Mouse (Mus musculus): ENCODE measurements around the gene Clmn. TPM values are rescaled to one million over a fixed set of nuclear protein-coding genes. Genes with fewer than 3 reads are reported as not detected.

The Clmn gene
- total and polyA plus RNA-seq, 2 experiments from 2014 or later = 1.8 to 2.0 TPM

- TF ChIP-seq CTCF (IDR thresholded peaks at IDR 0.05; ENCODE audit: low read depth) = no peak
- peaks cover 9% of the 10 kb centered on the region for H3K4me1 ChIP-seq (ENCODE audit: insufficient read depth)
- no peak overlapping the region for H3K27ac ChIP-seq (ENCODE audit: low read depth, low read length)
- H3K4me3 ChIP-seq (ENCODE audit: low read depth, low read length) = no peak overlapping the region
- WGBS = 88% methylated on average over 7 of the region's 7 CpGs
- no peaks in the 10 kb centered on the region for H3K36me3 ChIP-seq (ENCODE audit: insufficient read depth)
- H3K9ac ChIP-seq = no peak overlapping the region
- ATAC-seq (no peak), DNase-seq (no peak)
- H3K4me2 ChIP-seq (ENCODE audit: low read depth) = no peak overlapping the region
- no peaks in the 10 kb centered on the region for H3K9me3 ChIP-seq (ENCODE audit: low read length)
- H3K27me3 ChIP-seq (ENCODE audit: insufficient read depth, low read length) = no peaks in the 10 kb centered on the region
Measured at GRCm38 (mm10) chr12:104855548-104855947, 9.3 kb downstream of the Clmn start.

DNA sequence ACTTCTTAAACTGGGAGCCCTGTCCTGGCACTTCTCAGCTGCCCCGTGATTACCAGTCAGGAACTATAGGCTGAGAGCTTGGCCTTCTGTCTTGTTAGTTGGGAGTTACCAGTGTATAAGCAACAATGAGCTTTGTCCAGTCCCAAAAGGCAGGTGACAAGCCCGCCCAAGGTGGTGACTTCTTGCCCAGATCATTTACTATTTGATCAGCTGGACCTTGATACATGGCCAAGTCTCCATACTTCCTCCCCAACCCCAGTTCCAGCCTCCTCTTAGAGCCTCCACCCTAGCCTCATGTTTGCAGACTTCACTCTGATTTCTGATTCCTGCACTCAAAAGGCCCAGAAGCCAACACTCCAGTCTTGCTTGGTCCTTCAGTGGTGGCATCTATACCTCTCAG lies 10.1 kb downstream of the Clmn start:
- 93% methylated on average over 2 of the region's 2 CpGs for WGBS
- no peak for DNase-seq
- H3K36me3 ChIP-seq (ENCODE audit: insufficient read depth) = no peaks in the 10 kb centered on the region
- H3K27me3 ChIP-seq (ENCODE audit: insufficient read depth, low read length) = no peaks in the 10 kb centered on the region
- H3K27ac ChIP-seq (ENCODE audit: low read depth, low read length) = no peak overlapping the region
- no peak overlapping the region for H3K4me3 ChIP-seq (ENCODE audit: low read depth, low read length)
- TF ChIP-seq CTCF (IDR thresholded peaks at IDR 0.05; ENCODE audit: low read depth) = no peak
- H3K9ac ChIP-seq = no peak overlapping the region
- ATAC-seq = no peak
- peaks cover 9% of the 10 kb centered on the region for H3K4me1 ChIP-seq (ENCODE audit: insufficient read depth)
- H3K9me3 ChIP-seq (ENCODE audit: low read length) = no peaks in the 10 kb centered on the region
- no peak overlapping the region for H3K4me2 ChIP-seq (ENCODE audit: low read depth)

- no peaks in the 10 kb centered on the region for H3K27me3 ChIP-seq (ENCODE audit: insufficient read depth, low read length)
- no peaks in the 10 kb centered on the region for H3K9me3 ChIP-seq (ENCODE audit: low read length)
- H3K4me1 ChIP-seq (ENCODE audit: insufficient read depth) = peaks cover 3% of the 10 kb centered on the region; the same call in 1 of the 2 replicates
- no peaks in the 10 kb centered on the region for H3K36me3 ChIP-seq (ENCODE audit: insufficient read depth)
- no peak overlapping the region for H3K9ac ChIP-seq
- 89% methylated on average over 7 of the region's 7 CpGs for WGBS
- no peak overlapping the region for H3K4me2 ChIP-seq (ENCODE audit: low read depth)
- H3K27ac ChIP-seq (ENCODE audit: low read depth, low read length) = no peak overlapping the region
- no peak overlapping the region for H3K4me3 ChIP-seq (ENCODE audit: low read depth, low read length)
- ATAC-seq (no peak), DNase-seq (no peak)
- no peak for TF ChIP-seq CTCF (IDR thresholded peaks at IDR 0.05; ENCODE audit: low read depth)
Measured at GRCm38 (mm10) chr12:104853374-104853773, 11.5 kb downstream of the Clmn start.

DNA sequence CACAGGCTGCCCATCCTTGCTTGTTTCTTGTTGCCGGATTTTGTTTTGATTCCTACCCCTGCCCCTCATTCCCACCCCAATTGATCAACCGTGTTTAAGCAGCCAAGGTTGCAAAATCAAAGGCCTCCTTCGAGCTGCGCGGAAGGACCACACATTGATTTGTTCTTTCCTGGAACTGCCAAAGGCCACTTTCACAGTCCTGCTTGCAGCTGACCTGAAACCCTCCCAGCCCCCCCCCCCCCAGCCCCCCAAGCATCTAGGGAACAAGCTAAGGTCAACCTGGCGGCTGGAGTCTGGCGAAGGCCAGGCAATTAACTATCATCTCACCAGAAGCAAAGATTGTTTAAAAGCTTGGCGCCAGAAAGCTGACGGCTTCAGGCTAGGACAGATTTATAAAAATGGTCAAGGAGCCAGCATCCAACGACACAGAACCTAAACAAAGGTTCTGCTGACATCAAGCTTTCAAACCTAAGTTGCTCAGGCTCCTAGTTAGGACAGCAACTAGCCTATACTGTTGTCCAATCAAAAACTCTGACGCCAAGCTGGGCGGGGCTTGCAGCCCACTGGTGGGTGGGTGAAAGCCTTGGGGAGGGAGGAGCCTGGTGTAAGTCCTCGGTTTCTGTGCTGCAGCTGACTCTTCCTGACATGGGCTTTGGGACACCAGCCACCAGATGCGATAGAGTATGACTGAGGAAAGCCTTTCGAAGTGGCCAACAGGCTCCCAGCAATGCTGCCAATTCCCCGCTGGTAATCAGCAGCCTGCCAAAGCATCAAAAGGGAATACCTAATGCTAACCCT lies 13.0 kb downstream of the Clmn start:
- Histone ChIP-seq H3K27ac (ENCODE audit: low read depth, low read length) (no peak overlapping the region), H3K9me3 (ENCODE audit: low read length) (no peaks in the 10 kb centered on the region), H3K27me3 (ENCODE audit: insufficient read depth, low read length) (no peaks in the 10 kb centered on the region), H3K9ac (no peak overlapping the region), H3K4me2 (ENCODE audit: low read depth) (no peak overlapping the region), H3K4me3 (ENCODE audit: low read depth, low read length) (no peak overlapping the region), H3K36me3 (ENCODE audit: insufficient read depth) (no peaks in the 10 kb centered on the region), H3K4me1 (ENCODE audit: insufficient read depth) (no peaks in the 10 kb centered on the region)
- WGBS = 26% methylated on average over 16 of the region's 16 CpGs
- no peak for TF ChIP-seq CTCF (IDR thresholded peaks at IDR 0.05; ENCODE audit: low read depth)
- DNase-seq = peak; percentile 47
- peak; percentile 82 for ATAC-seq

DNA sequence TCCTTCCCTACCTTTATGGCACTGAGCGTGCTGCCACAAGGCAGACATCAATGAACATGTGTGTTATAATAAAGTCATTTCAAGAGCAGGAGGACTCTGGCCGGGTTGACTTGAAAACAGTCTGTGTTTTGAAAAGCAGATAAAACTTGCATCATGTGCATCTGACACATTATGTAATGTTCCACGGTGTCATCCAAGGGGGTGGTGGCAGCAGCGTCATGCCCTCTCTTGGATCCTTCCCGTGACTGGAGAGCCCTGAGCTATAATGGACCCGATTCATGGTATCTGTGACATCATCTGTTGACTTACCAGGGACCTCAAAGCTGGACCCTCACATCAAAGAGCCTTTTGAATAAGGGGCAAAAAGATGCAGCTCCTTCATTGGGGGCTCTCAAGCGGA lies 14.8 kb downstream of the Clmn start:
- 87% methylated on average over 7 of the region's 7 CpGs for WGBS
- DNase-seq (no peak), ATAC-seq (no peak)
- Histone ChIP-seq H3K9ac (no peak overlapping the region), H3K4me1 (ENCODE audit: insufficient read depth) (no peaks in the 10 kb centered on the region), H3K27me3 (ENCODE audit: insufficient read depth, low read length) (no peaks in the 10 kb centered on the region), H3K27ac (ENCODE audit: low read depth, low read length) (no peak overlapping the region), H3K4me3 (ENCODE audit: low read depth, low read length) (no peak overlapping the region), H3K36me3 (ENCODE audit: insufficient read depth) (no peaks in the 10 kb centered on the region), H3K4me2 (ENCODE audit: low read depth) (no peak overlapping the region), H3K9me3 (ENCODE audit: low read length) (no peaks in the 10 kb centered on the region)
- TF ChIP-seq CTCF (IDR thresholded peaks at IDR 0.05; ENCODE audit: low read depth) = no peak

GRCm38 (mm10) chr12:104848667-104849066 lies 16.2 kb downstream of the Clmn start:
- H3K27me3 ChIP-seq (ENCODE audit: insufficient read depth, low read length) = no peaks in the 10 kb centered on the region
- H3K27ac ChIP-seq (ENCODE audit: low read depth, low read length) = no peak overlapping the region
- DNase-seq = no peak
- H3K9ac ChIP-seq = no peak overlapping the region
- WGBS = 89% methylated on average over 9 of the region's 9 CpGs
- H3K4me1 ChIP-seq (ENCODE audit: insufficient read depth) = no peaks in the 10 kb centered on the region
- TF ChIP-seq CTCF (IDR thresholded peaks at IDR 0.05; ENCODE audit: low read depth) = no peak
- no peak overlapping the region for H3K4me3 ChIP-seq (ENCODE audit: low read depth, low read length)
- no peaks in the 10 kb centered on the region for H3K36me3 ChIP-seq (ENCODE audit: insufficient read depth)
- ATAC-seq = no peak
- H3K9me3 ChIP-seq (ENCODE audit: low read length) = no peaks in the 10 kb centered on the region
- no peak overlapping the region for H3K4me2 ChIP-seq (ENCODE audit: low read depth)

DNA sequence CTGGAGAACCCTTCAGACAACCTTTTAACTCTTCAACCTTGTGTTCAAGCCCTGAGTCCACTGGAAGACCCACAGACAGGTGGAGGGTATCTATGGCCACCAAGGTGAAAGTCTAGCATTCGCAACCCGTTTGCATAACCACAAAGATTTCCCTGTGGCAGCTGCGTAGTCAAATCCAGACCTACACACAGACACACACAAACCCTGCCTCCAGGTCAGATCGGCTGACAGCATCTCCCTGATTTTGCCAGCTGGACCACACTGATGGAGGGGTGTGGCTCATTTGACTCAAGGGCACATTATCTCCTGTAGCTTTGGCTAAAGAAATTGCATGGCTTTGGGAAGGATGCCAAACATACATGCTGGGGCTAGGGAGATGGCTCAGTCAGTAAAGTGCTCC lies 17.6 kb downstream of the Clmn start:
- TF ChIP-seq CTCF (IDR thresholded peaks at IDR 0.05; ENCODE audit: low read depth) = no peak
- DNase-seq = no peak
- Histone ChIP-seq H3K36me3 (ENCODE audit: insufficient read depth) (no peaks in the 10 kb centered on the region), H3K9ac (no peak overlapping the region), H3K4me2 (ENCODE audit: low read depth) (no peak overlapping the region), H3K27me3 (ENCODE audit: insufficient read depth, low read length) (no peaks in the 10 kb centered on the region), H3K4me1 (ENCODE audit: insufficient read depth) (no peaks in the 10 kb centered on the region), H3K4me3 (ENCODE audit: low read depth, low read length) (no peak overlapping the region), H3K27ac (ENCODE audit: low read depth, low read length) (no peak overlapping the region), H3K9me3 (ENCODE audit: low read length) (no peaks in the 10 kb centered on the region)
- ATAC-seq = no peak
- 88% methylated on average over 4 of the region's 4 CpGs for WGBS
